Mouse (Mus musculus) kidney, postnatal 25 days (tissue): Measurements from ENCODE around the gene Adcy1.
"Not testable (repeated sequence)": the region's sequence is repeated elsewhere in the genome, so short reads cannot be mapped to it uniquely, and the experiment has no call there.

Experiments
- DNase-seq, 2 experiments: peaks; one replicate each; pipeline ENCODE4 v3.0.0; 2021; ENCODE audit warnings: mixed read lengths in 2 of 2

The Adcy1 gene

DNA sequence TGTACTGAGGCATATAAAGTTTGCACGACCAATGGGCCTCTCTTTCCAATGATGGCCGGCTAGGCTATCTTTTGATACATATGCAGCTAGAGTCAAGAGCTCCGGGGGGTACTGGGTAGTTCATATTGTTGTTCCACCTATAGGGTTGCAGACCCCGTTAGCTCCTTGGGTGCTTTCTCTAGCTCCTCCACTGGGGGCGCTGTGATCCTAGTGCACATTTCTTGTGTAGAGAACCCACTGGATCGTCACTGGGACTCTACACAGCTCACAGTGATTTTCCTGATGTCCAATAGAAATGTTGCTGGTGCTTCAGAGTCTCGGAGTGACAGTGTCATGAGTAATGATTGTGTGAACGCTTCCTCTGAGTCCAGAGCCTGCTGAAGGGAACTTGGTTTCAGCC lies 158.5 kb downstream of the Adcy1 start:
- not testable (repeated sequence) for DNase-seq

DNA sequence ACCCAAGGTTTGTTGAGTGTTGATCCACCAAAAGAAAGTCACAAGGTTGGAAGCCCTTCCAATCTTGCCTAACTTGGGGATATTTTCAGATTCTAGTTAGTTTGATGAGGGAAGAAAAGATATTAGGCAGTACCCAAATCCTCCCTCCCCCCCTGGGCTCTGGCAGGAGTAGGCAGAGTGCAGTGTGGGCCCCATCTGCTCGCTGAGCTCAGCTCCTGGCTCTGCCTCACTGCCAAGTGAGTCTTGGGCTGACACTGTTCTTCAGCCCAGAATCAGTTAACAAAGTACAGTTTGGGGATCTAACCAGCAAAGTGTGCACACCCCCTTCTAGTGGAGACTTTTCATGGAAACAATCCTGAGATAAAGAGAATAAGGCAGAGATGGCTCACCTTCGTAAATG lies 162.9 kb downstream of the Adcy1 start:
- DNase-seq, result no peak

DNA sequence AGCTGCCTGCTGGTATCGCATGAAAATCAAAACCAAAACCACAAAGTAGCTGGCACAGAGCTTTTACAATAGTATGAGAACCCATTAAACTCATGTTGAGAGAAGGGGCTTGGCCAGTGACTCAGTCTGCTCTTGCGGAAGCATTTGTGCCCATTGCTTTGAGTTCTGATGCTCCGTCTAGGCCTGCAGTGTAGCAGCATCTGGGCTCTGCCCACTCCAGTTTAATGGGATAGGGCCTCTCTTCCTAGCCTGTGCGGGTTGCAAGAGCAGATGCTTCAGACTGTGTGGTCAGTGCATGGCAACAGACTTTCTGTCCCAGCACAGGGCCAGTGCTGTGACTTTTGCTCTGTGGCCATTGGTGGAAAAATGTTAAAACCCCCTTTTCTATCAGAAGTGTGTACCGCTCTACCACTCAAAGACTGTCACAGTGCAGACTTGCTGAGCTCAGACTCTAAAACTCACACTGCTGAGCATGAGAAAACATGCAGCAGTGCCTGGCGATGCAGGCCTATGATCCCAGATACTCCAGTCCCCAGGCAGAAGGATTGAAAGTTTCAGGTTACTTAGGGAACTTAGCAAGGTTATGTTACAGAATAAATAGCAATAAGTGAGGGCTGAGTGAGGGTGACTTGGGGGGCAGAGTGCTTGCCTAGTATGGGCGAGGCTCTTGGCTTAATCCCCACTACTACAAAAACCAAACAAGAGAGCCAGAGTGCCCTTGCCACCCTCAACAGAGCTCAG lies 163.7 kb downstream of the Adcy1 start:
- no peak for DNase-seq

DNA sequence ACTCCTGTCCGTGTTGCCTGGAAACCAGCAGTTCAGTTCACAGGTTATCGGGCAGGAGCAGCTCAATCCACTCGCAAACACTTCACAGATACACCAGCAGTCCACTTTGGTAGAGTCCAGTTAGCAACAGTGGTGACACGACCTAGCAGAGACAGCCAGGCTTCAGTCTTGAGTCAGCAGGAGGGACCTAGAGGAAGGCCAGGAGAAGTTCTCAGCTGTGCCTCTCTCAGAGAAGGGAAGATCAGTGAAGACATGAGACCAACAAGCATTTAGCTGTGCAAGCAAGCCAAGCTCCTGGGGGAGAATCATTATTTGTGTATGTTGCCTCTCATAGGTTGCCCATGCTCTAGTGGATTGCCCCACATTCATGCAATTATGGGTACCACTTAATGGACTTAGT lies 164.8 kb downstream of the Adcy1 start:
- DNase-seq, result no peak
